Mouse (Mus musculus): Measurements from ENCODE around the gene Chpt1.
"Not testable (repeated sequence)": the region's sequence is repeated elsewhere in the genome, so short reads cannot be mapped to it uniquely, and the experiment has no call there.

Chpt1 gene

GRCm38 (mm10) chr10:88494959-88495587 lies 8.8 kb downstream of the Chpt1 start:
- CTCF ChIA-PET, result interaction anchor here (0.7 kb wide), 1 partner anchor 19 kb away, joined by 3 read pairs; no protein-coding TSS in a partner anchor

- CTCF ChIA-PET, result interaction anchor here (0.7 kb wide), 1 partner anchor 292 kb away, joined by 14 read pairs; no protein-coding TSS in a partner anchor
Observed at GRCm38 (mm10) chr10:88492658-88493057, 11.2 kb downstream of the Chpt1 start.

- CTCF ChIA-PET, result no interaction called here
Observed at GRCm38 (mm10) chr10:88491632-88492031, 12.2 kb downstream of the Chpt1 start.

- CTCF ChIA-PET, result no interaction called here
Observed at GRCm38 (mm10) chr10:88488629-88489028, 15.2 kb downstream of the Chpt1 start.

DNA sequence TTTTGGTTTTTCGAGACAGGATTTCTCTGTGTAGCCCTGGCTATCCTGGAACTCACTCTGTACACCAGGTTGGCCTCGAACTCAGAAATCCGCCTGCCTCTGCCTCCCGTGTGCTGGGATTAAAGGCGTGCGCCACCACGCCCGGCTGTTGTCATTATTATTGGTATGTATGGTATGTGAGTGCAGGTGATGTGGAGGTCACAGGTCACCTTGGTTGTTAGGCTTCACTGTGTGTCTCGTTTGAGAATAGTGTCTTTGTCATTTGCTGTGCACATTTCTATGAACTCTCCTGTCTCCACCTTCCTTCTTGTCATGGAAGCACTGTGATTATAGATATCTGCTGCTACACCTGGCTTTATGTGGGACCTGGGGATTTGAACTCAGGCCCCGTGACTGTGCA lies 21.0 kb downstream of the Chpt1 start:
- CTCF ChIA-PET, result not testable (repeated sequence)

GRCm38 (mm10) chr10:88460122-88460820 lies 43.6 kb downstream of the Chpt1 start:
- CTCF ChIA-PET, result no interaction called here

GRCm38 (mm10) chr10:88459502-88459992 lies 44.3 kb downstream of the Chpt1 start, which contains the start of gene Sycp3:
Sycp3 (plus strand) TSS chr10:88459569.
- CTCF ChIA-PET, result no interaction called here

DNA sequence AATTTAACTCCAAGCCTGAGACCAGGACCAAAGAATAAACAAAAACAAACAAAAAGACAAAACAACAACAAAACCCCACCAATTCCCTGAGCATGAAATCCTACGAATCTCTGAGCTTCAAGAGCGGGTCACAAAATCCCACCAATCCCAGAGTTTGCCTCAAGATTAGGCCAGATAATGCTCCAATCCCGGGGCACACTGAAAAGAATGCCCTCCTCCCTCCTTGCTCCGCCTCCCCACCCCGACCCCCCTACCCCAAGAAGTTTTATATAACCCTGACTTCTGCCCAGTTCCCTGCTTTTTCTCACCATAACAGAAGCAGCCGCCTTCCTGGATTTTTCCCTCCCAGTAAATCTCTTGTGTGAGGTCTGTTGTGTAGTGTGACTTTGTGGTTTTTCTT lies 46.1 kb downstream of the Chpt1 start:
- CTCF ChIA-PET, result no interaction called here

DNA sequence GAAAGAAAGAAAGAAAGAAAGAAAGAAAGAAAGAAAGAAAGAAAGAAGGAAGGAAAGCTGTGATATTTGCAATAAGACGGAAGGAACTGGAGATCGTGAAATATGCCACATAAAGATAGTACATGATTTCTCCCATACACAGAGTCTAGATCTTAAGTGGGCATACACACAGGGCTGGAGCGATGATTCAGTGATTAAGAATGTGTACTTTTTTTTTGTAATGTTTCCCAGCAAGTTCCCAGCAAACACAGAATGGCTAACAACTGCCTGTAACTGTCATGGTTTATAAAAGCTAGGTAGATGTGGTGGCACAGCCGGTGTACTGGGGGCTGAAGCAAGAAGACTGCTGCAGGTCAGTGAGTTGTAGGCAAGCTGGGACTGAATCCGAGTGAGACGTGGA lies 51.9 kb downstream of the Chpt1 start:
- CTCF ChIA-PET, result no interaction called here

GRCm38 (mm10) chr10:88451221-88451620 lies 52.7 kb downstream of the Chpt1 start:
- CTCF ChIA-PET, result no interaction called here

DNA sequence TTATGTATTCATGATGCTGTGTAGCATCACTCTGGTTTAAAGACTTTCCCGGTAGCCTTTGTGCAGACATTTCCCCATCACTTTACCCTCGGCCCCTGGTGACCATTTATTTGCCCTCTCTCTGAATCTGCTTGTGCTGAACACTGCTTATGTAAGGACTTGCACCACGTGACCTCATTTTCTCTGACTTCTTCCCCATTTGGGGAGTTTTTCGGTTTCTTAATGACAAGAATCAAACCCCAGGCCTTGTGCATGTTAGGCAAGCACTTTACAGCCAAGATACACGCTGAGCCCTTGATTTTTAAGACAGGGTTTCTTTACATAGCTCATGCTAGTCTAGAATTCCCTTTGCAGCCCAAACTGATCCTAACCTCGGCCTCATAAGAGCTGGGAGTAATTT lies 62.6 kb downstream of the Chpt1 start:
- CTCF ChIA-PET, result no interaction called here

DNA sequence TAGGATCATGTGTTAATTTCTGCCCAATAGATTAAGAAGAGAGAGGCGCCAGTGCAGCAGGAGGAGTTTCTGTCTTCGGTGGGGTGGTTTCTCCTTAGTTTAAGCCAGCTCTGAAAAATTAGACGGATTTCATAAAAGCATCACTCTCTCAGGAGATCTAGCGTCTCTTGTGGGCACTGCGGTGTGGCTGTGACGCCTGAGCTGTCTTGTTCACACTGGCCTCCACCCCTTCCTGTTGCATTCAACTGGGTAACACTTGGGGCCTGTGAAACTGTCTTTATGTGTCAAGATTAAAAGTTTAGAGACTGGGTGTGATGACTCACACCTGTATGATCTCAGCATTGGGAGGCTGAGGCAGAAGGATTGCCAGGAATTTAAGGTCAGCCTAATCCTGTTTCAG lies 75.9 kb downstream of the Chpt1 start:
- CTCF ChIA-PET, result interaction anchor here (1.6 kb wide), 1 partner anchor 49 kb away, joined by 7 read pairs; the partner anchor contains the start of genes Dram1 and Gnptab

DNA sequence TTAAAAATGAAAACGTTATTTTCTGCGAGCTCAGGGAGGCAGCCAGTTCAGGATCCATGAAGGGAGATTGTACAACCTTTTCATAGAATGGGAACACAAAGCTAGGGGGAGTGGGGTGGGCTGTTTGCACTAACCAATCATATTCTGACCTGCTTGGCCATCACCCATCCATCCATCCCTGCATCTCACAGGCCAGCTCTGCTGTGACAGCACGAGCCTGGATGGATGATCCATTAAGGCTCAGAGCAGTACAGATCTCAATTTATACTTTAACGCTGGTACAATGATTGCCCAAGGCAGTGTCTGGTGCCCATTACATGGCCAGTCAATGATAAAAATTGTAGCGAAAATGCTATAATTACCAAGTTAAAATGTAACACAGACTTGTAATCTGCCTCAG lies 77.0 kb downstream of the Chpt1 start:
- CTCF ChIA-PET, result interaction anchor here (0.5 to 2.1 kb wide), 3 partner anchors 17 to 242 kb away, joined by 3 to 10 read pairs (median 9); partner anchors contain the start of genes Dram1 and Gnptab

DNA sequence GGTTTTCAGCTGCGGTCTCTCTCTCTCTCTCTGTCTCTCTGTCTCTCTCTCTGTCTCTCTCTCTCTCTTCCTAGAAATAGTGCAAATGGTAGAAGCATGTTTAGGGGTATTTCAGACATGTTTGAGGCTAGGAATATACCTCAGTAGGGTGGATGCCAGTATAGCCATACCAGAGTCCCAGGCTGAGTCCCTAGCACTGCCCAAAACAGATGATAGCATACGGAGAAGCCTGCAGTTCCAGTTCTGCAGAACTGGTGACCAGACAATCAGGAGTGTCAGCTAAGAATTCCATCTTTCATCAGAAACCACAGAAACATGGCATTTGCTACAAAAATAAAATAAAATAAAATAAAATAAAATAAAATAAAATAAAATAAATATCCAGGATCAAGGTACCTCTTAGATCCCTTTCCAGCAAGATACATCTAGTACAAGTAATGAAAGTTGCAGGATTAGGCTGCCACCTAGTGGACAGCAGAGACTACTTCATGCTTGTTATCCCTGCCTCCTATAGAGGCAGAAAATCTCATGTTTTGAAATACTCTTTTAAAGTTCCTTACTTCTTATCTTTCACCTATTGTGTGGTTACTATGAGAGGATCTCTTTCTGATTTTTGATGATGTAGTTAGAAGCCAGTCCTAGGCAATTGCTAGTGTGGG lies 77.6 kb downstream of the Chpt1 start:
- CTCF ChIA-PET, result interaction anchor here (0.6 to 2.1 kb wide), 4 partner anchors 17 to 226 kb away, joined by 3 to 10 read pairs (median 6); partner anchors contain the start of genes Dram1, Gnptab and Washc3

- CTCF ChIA-PET, result interaction anchor here (0.5 to 1.2 kb wide), 5 partner anchors 11 to 44 kb away, joined by 3 to 11 read pairs (median 3); partner anchors contain the start of genes Dram1 and Gnptab
Observed at GRCm38 (mm10) chr10:88420655-88421435, 83.0 kb downstream of the Chpt1 start.

DNA sequence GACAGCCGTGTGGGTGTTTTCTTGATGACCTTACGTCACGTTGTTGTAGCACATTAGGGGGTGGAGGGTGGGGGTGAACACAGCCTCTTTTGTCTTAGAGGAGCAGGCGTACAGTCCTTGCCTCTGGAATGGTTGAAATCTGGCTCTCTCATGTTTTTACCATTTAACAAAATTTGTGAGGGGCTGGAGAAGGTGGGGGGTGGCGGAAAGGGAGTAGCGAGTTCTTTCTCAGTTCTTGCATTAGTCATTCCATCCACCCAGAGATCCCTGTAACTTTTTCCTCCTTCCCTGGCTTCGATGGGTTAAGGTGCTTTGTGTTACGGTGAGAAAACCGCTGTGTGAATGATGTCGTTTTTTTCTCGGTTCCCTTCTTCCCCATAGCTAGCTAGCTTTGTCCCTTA lies 83.7 kb downstream of the Chpt1 start:
- CTCF ChIA-PET, result interaction anchor here (0.5 kb wide), 1 partner anchor 43 kb away, joined by 3 read pairs; no protein-coding TSS in a partner anchor

DNA sequence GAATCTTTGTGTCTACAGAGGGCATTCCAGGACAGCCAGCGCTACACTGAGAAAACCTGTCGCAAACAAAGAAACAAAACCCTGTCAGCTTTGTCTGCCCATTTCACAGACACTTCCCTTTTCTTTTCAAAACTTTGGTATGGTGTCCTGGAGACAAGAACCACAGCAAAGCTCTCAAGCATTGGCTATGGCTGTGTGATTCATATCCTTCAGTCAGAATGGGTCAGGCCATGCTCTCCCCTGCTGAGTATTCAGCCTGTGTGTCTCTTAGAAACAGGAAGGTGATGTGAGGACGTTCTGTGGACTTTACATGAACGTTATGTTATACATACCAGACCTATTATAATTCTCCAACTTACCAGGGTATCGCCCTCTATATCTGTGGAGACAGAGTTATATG lies 86.2 kb downstream of the Chpt1 start:
- CTCF ChIA-PET, result no interaction called here

DNA sequence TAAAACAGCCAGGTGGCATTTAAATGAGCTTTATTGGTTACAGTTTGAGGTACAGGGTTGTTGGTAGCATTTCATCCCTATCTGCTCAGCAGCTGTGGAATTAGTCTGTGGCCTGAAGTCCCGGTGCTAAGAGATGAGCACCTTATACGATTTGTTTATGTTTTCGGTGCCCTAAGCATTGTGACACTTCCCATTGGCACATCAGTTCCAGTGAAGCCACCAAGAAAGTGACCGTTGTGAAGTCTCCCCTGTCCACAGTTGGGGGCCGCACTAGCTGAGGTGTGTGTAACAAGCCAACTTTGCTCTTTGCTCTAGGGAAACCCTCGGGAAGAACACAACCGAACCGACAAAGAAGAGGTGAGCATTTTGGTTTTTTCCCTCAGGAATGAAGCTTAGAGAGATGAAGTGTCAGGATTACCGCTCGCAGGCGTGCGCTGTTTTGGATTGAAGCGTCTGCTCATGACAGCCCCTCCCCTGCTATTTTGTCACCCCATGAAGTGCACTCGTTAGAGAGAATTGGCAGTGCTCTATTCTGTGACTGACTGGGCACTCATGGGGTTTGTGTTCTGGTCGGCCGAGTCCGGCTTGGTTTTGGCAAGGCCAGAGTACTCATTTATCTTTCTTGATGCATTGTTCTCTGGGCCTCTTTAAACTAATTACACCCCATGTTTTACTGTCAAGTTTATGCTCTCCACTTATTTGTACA lies 91.4 kb downstream of the Chpt1 start:
- CTCF ChIA-PET, result interaction anchor here (0.5 kb wide), 1 partner anchor 13 kb away, joined by 4 read pairs; no protein-coding TSS in a partner anchor

GRCm38 (mm10) chr10:88409751-88410150 lies 94.1 kb downstream of the Chpt1 start:
- CTCF ChIA-PET, result interaction anchor here (0.9 kb wide), 1 partner anchor 11 kb away, joined by 11 read pairs; no protein-coding TSS in a partner anchor

- CTCF ChIA-PET, result no interaction called here
Observed at GRCm38 (mm10) chr10:88407875-88408631, 95.8 kb downstream of the Chpt1 start.
